Mouse (Mus musculus): Measurements from ENCODE around the gene Smpdl3a. TPM values are rescaled to one million over a fixed set of nuclear protein-coding genes. Genes with fewer than 3 reads are reported as not detected.

The Smpdl3a gene
- total and polyA plus RNA-seq, 2 experiments from 2014 or later, result 51.8 to 73.4 TPM

GRCm38 (mm10) chr10:57760694-57761093 lies 33.4 kb upstream of the Smpdl3a start:
- DNase-seq (ENCODE audit: low spot score), result no peak
- H3K4me3 ChIP-seq (ENCODE audit: low read depth, low read length), result no peak overlapping the region
- H3K4me1 ChIP-seq (ENCODE audit: control insufficient read depth, insufficient read depth), result no peaks in the 10 kb centered on the region
- no peak for ATAC-seq (ENCODE audit: insufficient read depth, low read depth)
- no peak overlapping the region for H3K4me2 ChIP-seq (ENCODE audit: low read depth, low read length)
- no peaks in the 10 kb centered on the region for H3K27me3 ChIP-seq (ENCODE audit: control insufficient read depth, insufficient read depth, low read length)
- no peaks in the 10 kb centered on the region for H3K36me3 ChIP-seq (replicated peaks; ENCODE audit: control insufficient read depth, insufficient read depth, low read length)
- H3K27ac ChIP-seq (ENCODE audit: low read depth), result no peak overlapping the region
- H3K9me3 ChIP-seq (replicated peaks; ENCODE audit: control insufficient read depth, low read length), result no peaks in the 10 kb centered on the region
- no peak for TF ChIP-seq CTCF (IDR thresholded peaks at IDR 0.05; ENCODE audit: low read depth)
- TF ChIP-seq EP300 (IDR thresholded peaks at IDR 0.05; ENCODE audit: low read depth), result no peak
- WGBS, result 49% methylated on average over 3 of the region's 3 CpGs
- no peak overlapping the region for H3K9ac ChIP-seq (replicated peaks; ENCODE audit: low read depth, low read length)

GRCm38 (mm10) chr10:57763044-57763443 lies 31.1 kb upstream of the Smpdl3a start:
- Histone ChIP-seq H3K4me1 (ENCODE audit: control insufficient read depth, insufficient read depth) (no peaks in the 10 kb centered on the region), H3K27ac (ENCODE audit: low read depth) (no peak overlapping the region), H3K9ac (replicated peaks; ENCODE audit: low read depth, low read length) (no peak overlapping the region), H3K36me3 (replicated peaks; ENCODE audit: control insufficient read depth, insufficient read depth, low read length) (no peaks in the 10 kb centered on the region), H3K27me3 (ENCODE audit: control insufficient read depth, insufficient read depth, low read length) (no peaks in the 10 kb centered on the region), H3K4me2 (ENCODE audit: low read depth, low read length) (no peak overlapping the region), H3K4me3 (ENCODE audit: low read depth, low read length) (no peak overlapping the region), H3K9me3 (replicated peaks; ENCODE audit: control insufficient read depth, low read length) (no peaks in the 10 kb centered on the region)
- ATAC-seq (ENCODE audit: insufficient read depth, low read depth), result no peak
- 9% methylated on average over 1 of the region's 1 CpGs for WGBS
- DNase-seq (ENCODE audit: low spot score), result no peak
- TF ChIP-seq EP300 (IDR thresholded peaks at IDR 0.05; ENCODE audit: low read depth) (no peak), CTCF (IDR thresholded peaks at IDR 0.05; ENCODE audit: low read depth) (no peak)

GRCm38 (mm10) chr10:57783289-57784130 lies 10.6 kb upstream of the Smpdl3a start:
- H3K4me2 ChIP-seq (ENCODE audit: low read depth, low read length), result no peak overlapping the region
- WGBS, result 49% methylated on average over 12 of the region's 13 CpGs
- no peaks in the 10 kb centered on the region for H3K36me3 ChIP-seq (replicated peaks; ENCODE audit: control insufficient read depth, insufficient read depth, low read length)
- H3K4me1 ChIP-seq (ENCODE audit: control insufficient read depth, insufficient read depth), result no peaks in the 10 kb centered on the region
- no peak overlapping the region; the same call in 1 of the 2 replicates for H3K27ac ChIP-seq (ENCODE audit: low read depth)
- H3K4me3 ChIP-seq (ENCODE audit: low read depth, low read length), result no peak overlapping the region
- TF ChIP-seq CTCF (IDR thresholded peaks at IDR 0.05; ENCODE audit: low read depth) (no peak), EP300 (IDR thresholded peaks at IDR 0.05; ENCODE audit: low read depth) (no peak)
- H3K9me3 ChIP-seq (replicated peaks; ENCODE audit: control insufficient read depth, low read length), result no peaks in the 10 kb centered on the region
- DNase-seq (ENCODE audit: low spot score) (no peak), ATAC-seq (ENCODE audit: insufficient read depth, low read depth) (no peak)
- H3K27me3 ChIP-seq (ENCODE audit: control insufficient read depth, insufficient read depth, low read length), result no peaks in the 10 kb centered on the region
- H3K9ac ChIP-seq (replicated peaks; ENCODE audit: low read depth, low read length), result no peak overlapping the region

GRCm38 (mm10) chr10:57784131-57784875 lies 9.8 kb upstream of the Smpdl3a start:
- H3K4me2 ChIP-seq (ENCODE audit: low read depth, low read length), result peak overlapping the region; percentile 21; the same call in 1 of the 2 replicates
- H3K27me3 ChIP-seq (ENCODE audit: control insufficient read depth, insufficient read depth, low read length), result no peaks in the 10 kb centered on the region
- TF ChIP-seq CTCF (IDR thresholded peaks at IDR 0.05; ENCODE audit: low read depth) (no peak), EP300 (IDR thresholded peaks at IDR 0.05; ENCODE audit: low read depth) (no peak)
- ATAC-seq (ENCODE audit: insufficient read depth, low read depth) (peak; percentile 60), DNase-seq (ENCODE audit: low spot score) (no peak)
- H3K9me3 ChIP-seq (replicated peaks; ENCODE audit: control insufficient read depth, low read length), result no peaks in the 10 kb centered on the region
- no peak overlapping the region for H3K4me3 ChIP-seq (ENCODE audit: low read depth, low read length)
- no peaks in the 10 kb centered on the region for H3K36me3 ChIP-seq (replicated peaks; ENCODE audit: control insufficient read depth, insufficient read depth, low read length)
- H3K27ac ChIP-seq (ENCODE audit: low read depth), result no peak overlapping the region; the same call in 1 of the 2 replicates
- H3K4me1 ChIP-seq (ENCODE audit: control insufficient read depth, insufficient read depth), result no peaks in the 10 kb centered on the region
- H3K9ac ChIP-seq (replicated peaks; ENCODE audit: low read depth, low read length), result no peak overlapping the region
- WGBS, result 29% methylated on average over 7 of the region's 7 CpGs

GRCm38 (mm10) chr10:57784876-57785150 lies 9.3 kb upstream of the Smpdl3a start, which contains the start of gene Fabp7:
Fabp7 (plus strand) TSS chr10:57784881.
- no peak for TF ChIP-seq CTCF (IDR thresholded peaks at IDR 0.05; ENCODE audit: low read depth)
- TF ChIP-seq EP300 (IDR thresholded peaks at IDR 0.05; ENCODE audit: low read depth), result no peak
- Histone ChIP-seq H3K27me3 (ENCODE audit: control insufficient read depth, insufficient read depth, low read length) (no peaks in the 10 kb centered on the region), H3K9ac (replicated peaks; ENCODE audit: low read depth, low read length) (no peak within 1 kb of the TSS), H3K9me3 (replicated peaks; ENCODE audit: control insufficient read depth, low read length) (no peaks in the 10 kb centered on the region), H3K27ac (ENCODE audit: low read depth) (no peak within 1 kb of the TSS; the same call in 1 of the 2 replicates), H3K36me3 (replicated peaks; ENCODE audit: control insufficient read depth, insufficient read depth, low read length) (no peaks in the 10 kb centered on the region), H3K4me2 (ENCODE audit: low read depth, low read length) (peak within 1 kb of the TSS; percentile 21; the same call in 1 of the 2 replicates), H3K4me3 (ENCODE audit: low read depth, low read length) (no peak within 1 kb of the TSS), H3K4me1 (ENCODE audit: control insufficient read depth, insufficient read depth) (no peaks in the 10 kb centered on the region)
- WGBS, result 27% methylated on average over 7 of the region's 7 CpGs
- DNase-seq (ENCODE audit: low spot score), result peak; percentile 33
- no peak for ATAC-seq (ENCODE audit: insufficient read depth, low read depth)
